Mouse (Mus musculus) intestine, embryonic 15.5 days (tissue): ENCODE results near the gene Traf5. TPM values are rescaled to one million over a fixed set of nuclear protein-coding genes. Genes with fewer than 3 reads are reported as not detected.

ENCODE experiments used
- ATAC-seq: fragments of 200-750 bp; cut with Nextera tagmentation; 2 replicates; pipeline ENCODE4 v1.8.0; 2017; ENCODE audit warnings: moderate TSS enrichment, moderate library complexity
- H3K27ac ChIP-seq: fragments of 300-500 bp; sonication (generic); 2 replicates; pipeline ENCODE4 v1.5.1; 2015; ENCODE audit warnings: mild to moderate bottlenecking, inconsistent platforms
- H3K27me3 ChIP-seq: fragments of 300-500 bp; sonication (generic); replicated peaks from 2 replicates; pipeline ENCODE4 v1.6.1; 2015; ENCODE audit warnings: inconsistent platforms
- H3K36me3 ChIP-seq: fragments of 300-500 bp; sonication (generic); 2 replicates; pipeline ENCODE4 v1.6.1; 2015; ENCODE audit warnings: inconsistent platforms
- H3K4me1 ChIP-seq: fragments of 300-500 bp; sonication (generic); replicated peaks from 2 replicates; pipeline ENCODE4 v1.6.1; 2015; ENCODE audit warnings: inconsistent platforms
- H3K4me2 ChIP-seq: fragments of 300-500 bp; sonication (generic); replicated peaks from 2 replicates; pipeline ENCODE4 v1.6.1; 2015; ENCODE audit warnings: mild to moderate bottlenecking, inconsistent platforms
- H3K4me3 ChIP-seq: fragments of 300-500 bp; sonication (generic); replicated peaks from 2 replicates; pipeline ENCODE4 v1.5.1; 2015; ENCODE audit warnings: inconsistent platforms
- H3K9ac ChIP-seq: fragments of 300-500 bp; sonication (generic); 2 replicates; pipeline ENCODE4 v1.6.1; 2015; ENCODE audit warnings: inconsistent platforms
- H3K9me3 ChIP-seq: fragments of 300-500 bp; sonication (generic); 2 replicates; pipeline ENCODE4 v1.6.1; 2016; ENCODE audit warnings: inconsistent platforms
- WGBS: fragments of 180-500 bp; shearing (Covaris S2); methylation state at CpG from one replicate; pipeline ENCODE4 v1.1.7; 2015; 5-methylcytosine and 5-hydroxymethylcytosine counted together
- polyA plus RNA-seq: library from polyadenylated mRNA; unstranded; fragments of >200 nt; fragmentation: Nextera tagmentation; extraction: Ambion mirVana; gene quantifications from 2 replicates; pipeline ENCODE4 v1.2.1, GENCODE M21; 2015

Traf5 gene
- polyA plus RNA-seq, 1 experiment from 2014 or later = 19.6 TPM

DNA sequence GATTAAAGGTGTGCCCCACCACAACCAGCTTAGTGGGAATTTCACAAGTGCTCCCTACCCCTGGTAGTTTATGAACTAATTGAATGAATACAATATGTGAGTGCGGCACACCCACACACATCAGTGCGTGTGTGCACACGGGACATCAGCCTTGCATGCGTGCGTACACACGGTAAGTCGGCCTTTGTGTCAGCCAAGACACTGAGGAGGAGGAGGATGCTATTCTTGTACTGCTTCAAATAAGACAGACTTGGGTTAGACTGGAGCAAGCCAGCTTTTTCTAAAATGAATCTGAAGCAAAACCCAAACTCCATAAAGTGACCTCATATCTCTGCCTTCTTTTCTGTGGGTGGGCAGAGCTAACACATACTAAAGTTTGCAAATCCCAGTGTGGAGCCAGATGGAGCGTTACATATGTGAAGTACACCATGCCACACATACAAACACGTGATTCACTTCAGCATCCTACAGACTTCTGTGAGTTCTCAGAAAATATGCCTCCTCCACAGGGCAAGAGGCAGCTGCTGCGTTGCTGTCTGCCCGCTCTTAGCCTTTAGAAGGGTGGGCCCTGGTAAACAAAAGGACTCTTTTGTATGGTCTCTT, 139.5 kb downstream of the Traf5 start:
- no peak for ATAC-seq
- H3K4me3 ChIP-seq = no peak overlapping the region
- no peak overlapping the region for H3K4me2 ChIP-seq
- H3K4me1 ChIP-seq = 0 out of 2 replicates have a peak, but pooled peaks cover 2% of the 10 kb centered on the region
- H3K9me3 ChIP-seq = no peaks in the 10 kb centered on the region
- WGBS = 88% methylated on average over 11 of the region's 11 CpGs
- H3K27ac ChIP-seq = no peak overlapping the region
- H3K36me3 ChIP-seq = no peaks in the 10 kb centered on the region
- H3K27me3 ChIP-seq = no peaks in the 10 kb centered on the region
- no peak overlapping the region for H3K9ac ChIP-seq

DNA sequence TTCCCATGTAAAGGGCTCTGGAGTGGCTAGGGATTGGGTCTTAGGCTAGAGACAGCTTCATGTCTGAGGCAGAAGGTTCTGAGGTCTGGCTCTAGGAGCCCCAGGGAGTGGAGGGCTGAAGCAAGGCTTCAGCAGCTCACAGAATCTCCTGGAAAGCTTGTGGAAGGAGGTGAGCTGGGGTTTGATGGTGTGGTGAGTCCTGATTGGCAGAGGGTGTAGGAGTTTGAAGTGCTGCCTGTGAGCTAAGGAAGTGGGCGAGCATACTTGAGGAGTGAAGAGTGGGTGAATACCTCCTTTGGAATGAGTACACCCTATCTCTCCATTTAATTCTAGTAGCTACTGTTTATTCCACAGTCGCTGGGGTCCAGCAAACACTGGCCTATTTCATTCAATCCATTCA, 141.7 kb downstream of the Traf5 start:
- Histone ChIP-seq H3K36me3 (no peaks in the 10 kb centered on the region), H3K9ac (no peak overlapping the region), H3K27me3 (no peaks in the 10 kb centered on the region), H3K27ac (no peak overlapping the region), H3K4me3 (no peak overlapping the region), H3K4me1 (peaks cover 6% of the 10 kb centered on the region), H3K4me2 (no peak overlapping the region), H3K9me3 (no peaks in the 10 kb centered on the region)
- whole genome bisulfite sequencing = 60% methylated on average over 2 of the region's 2 CpGs
- no peak for ATAC-seq

DNA sequence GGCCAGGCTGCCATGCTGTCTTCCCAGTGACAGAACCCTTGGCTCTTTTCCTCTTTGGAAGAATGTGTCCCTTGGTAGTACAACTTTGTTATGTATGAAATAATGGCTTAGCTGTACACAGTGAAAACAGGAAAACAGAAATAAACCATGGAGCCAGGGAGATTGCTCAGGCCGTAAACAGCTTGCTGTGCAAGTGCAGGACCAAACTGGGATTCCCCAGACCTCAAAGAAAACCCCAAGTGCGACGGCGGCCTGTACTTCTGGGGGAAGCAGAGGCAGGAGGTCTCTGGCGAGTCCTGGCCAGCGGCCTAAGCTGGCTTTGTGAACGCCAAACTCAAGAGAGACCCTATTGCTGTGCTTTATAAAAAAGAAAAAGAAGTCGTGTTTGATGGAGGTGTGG, 143.8 kb downstream of the Traf5 start:
- Histone ChIP-seq H3K36me3 (no peaks in the 10 kb centered on the region), H3K27me3 (no peaks in the 10 kb centered on the region), H3K4me2 (no peak overlapping the region), H3K4me1 (peaks cover 6% of the 10 kb centered on the region), H3K9me3 (no peaks in the 10 kb centered on the region), H3K9ac (no peak overlapping the region), H3K27ac (no peak overlapping the region), H3K4me3 (no peak overlapping the region)
- no peak for ATAC-seq
- 77% methylated on average over 8 of the region's 8 CpGs for WGBS

DNA sequence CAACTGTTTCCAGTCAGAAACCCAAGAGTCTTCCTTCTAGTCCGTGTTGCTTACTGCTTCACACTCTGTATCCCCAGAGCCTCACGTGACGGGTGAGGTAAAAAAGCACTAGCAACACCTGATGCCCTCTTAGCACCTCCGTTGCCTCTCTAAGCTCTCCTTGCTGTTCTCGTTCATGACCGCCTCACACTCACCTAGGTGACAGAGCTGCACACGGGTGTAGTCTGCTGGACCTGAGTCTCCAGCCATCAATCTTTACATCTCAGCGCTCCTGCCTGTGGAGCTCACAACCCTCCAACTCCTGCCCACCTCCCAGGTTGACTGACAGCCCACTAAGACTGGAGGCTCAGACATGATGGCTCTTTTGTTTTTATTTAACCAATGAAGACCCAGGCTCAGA, 144.6 kb downstream of the Traf5 start:
- peaks cover 6% of the 10 kb centered on the region for H3K4me1 ChIP-seq
- H3K27me3 ChIP-seq = no peaks in the 10 kb centered on the region
- no peak overlapping the region for H3K4me2 ChIP-seq
- no peak overlapping the region for H3K4me3 ChIP-seq
- no peak for ATAC-seq
- H3K9me3 ChIP-seq = no peaks in the 10 kb centered on the region
- H3K27ac ChIP-seq = no peak overlapping the region
- H3K9ac ChIP-seq = no peak overlapping the region
- H3K36me3 ChIP-seq = no peaks in the 10 kb centered on the region
- 78% methylated on average over 8 of the region's 8 CpGs for WGBS

Other genes with a start within 250 kb of the Traf5 start
- 4.5 and 5.5 TPM in 2 replicates for gene Slc30a1, start 185.8 kb downstream of the Traf5 start, polyA plus RNA-seq
- gene Rd3, start 115.2 kb downstream of the Traf5 start, polyA plus RNA-seq = 0.18 and 0.20 TPM in 2 replicates
- gene Rcor3, start 45.5 kb upstream of the Traf5 start, polyA plus RNA-seq = 21.4 and 25.5 TPM in 2 replicates
- gene Kcnh1, start 98.2 kb upstream of the Traf5 start, polyA plus RNA-seq = 0.99 and 1.2 TPM in 2 replicates